Mouse (Mus musculus) megakaryocyte, embryonic 14.5 days (primary cell): ENCODE results near the gene Atxn3.

ENCODE experiments used
- FLI1 ChIP-seq: IDR thresholded peaks from 2 replicates; pipeline ENCODE4 v1.6.1; 2012; ENCODE audit warnings: low read length, inconsistent platforms, mixed read lengths
- GATA1 ChIP-seq: IDR thresholded peaks from 3 replicates; pipeline ENCODE4 v1.6.1; 2012; ENCODE audit warnings: mixed read lengths, low read length, inconsistent platforms, borderline replicate concordance

DNA sequence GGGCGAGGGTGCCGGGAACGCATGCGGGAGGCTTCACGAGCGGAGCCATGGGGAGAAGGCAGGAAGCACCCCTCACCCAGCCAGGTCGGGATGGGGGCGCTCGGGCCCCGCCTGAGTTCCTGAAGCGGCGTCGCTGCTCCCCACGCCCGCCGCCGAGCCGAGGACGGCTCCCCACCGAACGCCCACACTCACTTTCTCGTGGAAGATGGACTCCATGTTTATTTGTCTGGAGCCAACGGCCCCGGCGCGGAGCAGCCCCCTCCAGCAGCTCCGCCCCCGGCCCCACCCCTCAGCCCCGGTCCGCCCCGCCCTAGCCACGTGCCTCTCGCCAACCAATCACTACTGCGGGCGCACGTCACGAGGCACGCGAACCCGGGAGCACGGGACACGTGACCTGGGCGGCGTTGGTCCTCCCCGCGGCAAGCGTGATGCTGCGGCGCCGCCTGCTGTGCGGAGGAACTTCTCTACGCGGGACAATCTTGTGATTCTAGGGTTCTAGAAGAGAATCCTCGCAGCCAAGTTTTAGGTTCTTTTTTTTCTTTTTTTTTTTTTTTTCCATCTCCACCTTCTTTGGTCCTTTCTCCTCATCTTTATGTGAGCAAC lies at the start of gene Atxn3:
- no peak for TF ChIP-seq FLI1
- TF ChIP-seq GATA1: no peak
